Mouse (Mus musculus): Measurements from ENCODE around the gene Rims1.

Rims1 gene

DNA sequence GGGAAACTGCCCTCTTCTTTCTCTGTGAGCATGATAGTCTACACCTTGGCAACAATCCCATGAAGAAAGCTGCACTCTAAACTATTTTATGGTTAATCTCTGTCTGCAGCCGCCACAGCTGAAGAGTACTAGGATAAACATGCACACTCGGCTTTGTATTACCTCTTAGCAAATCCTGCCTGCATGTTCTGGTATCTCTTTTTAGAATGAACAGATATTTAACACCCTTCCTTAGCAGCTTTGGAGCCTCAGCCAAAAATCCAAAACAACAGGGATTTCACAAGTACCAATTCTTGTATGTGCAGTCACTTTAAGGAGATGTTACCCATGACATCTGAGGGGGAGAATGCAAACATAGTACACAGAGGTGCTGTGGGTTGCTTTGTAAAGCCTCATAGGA is 545.5 kb downstream of the Rims1 start:
- in situ Hi-C loops (cut with MboI; ENCODE audit: low sequenced_read_pairs): no loop called here

GRCm38 (mm10) chr1:22258356-22258755 is 547.4 kb downstream of the Rims1 start:
- in situ Hi-C loops (cut with MboI; ENCODE audit: low sequenced_read_pairs): loop anchor here (10.0 kb wide), 1 partner anchor 844 kb away; no protein-coding TSS in a partner anchor

GRCm38 (mm10) chr1:22254278-22254677 is 551.5 kb downstream of the Rims1 start:
- in situ Hi-C loops (cut with MboI; ENCODE audit: low sequenced_read_pairs): loop anchor here (10.0 kb wide), 1 partner anchor 839 kb away; no protein-coding TSS in a partner anchor

GRCm38 (mm10) chr1:22252873-22253272 is 552.9 kb downstream of the Rims1 start:
- in situ Hi-C loops (cut with MboI; ENCODE audit: low sequenced_read_pairs): loop anchor here (10.0 kb wide), 1 partner anchor 838 kb away; no protein-coding TSS in a partner anchor

DNA sequence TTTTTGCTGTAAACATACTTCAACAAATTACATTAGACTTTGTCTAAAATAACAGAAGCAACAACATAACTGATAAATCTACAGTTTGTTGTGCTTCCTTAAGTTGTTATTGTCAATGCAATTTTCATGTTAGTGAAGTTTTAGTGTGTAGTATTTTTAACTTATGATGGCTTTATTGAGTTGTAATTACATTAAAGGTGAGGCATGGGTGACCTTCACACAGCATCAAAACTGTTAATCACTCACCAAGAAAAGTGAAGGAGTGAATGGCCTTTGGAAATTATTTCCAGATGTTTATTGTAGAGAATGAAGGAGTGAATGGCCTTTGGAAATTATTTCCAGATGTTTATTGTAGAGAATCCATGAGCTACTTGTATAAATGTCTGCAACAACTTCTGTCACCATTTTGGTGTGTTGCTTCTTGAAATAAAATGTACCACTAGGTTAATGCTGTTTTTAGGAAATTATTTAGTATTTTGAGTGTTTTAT is 556.9 kb downstream of the Rims1 start:
- in situ Hi-C loops (cut with MboI; ENCODE audit: low sequenced_read_pairs): no loop called here

DNA sequence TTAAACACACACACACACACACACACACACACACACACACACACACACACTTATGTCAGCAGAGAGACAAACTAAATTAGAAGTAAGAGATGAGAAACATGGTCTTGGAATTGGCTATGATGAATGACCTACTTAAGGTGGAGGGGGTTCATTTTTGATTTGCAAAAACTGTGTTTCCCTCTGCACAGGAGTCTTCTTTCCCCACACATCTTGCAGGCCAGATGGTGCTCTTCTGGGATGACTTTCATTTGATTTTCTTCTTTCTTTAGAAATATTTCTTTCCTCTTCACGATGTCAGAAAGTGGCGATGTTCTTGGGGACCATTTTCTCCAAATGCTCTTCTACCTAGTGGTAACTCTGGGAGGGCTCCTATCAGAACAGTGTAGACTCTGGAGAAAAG is 560.0 kb downstream of the Rims1 start:
- in situ Hi-C loops (cut with MboI; ENCODE audit: low sequenced_read_pairs): no loop called here

Measured in CH12F3 (cell line).